Mouse (Mus musculus) regulatory T cell (primary cell): ENCODE measurements around the gene Pomp.

ENCODE experiments used
- in situ Hi-C: fragments of 300-600 bp; cut with MboI, MseI; formaldehyde crosslinking; loops from one replicate; pipeline ENCODE4 v1.15.1; 2025; ENCODE audit warnings: high pct_unique_total_duplicates

Gene Pomp

DNA sequence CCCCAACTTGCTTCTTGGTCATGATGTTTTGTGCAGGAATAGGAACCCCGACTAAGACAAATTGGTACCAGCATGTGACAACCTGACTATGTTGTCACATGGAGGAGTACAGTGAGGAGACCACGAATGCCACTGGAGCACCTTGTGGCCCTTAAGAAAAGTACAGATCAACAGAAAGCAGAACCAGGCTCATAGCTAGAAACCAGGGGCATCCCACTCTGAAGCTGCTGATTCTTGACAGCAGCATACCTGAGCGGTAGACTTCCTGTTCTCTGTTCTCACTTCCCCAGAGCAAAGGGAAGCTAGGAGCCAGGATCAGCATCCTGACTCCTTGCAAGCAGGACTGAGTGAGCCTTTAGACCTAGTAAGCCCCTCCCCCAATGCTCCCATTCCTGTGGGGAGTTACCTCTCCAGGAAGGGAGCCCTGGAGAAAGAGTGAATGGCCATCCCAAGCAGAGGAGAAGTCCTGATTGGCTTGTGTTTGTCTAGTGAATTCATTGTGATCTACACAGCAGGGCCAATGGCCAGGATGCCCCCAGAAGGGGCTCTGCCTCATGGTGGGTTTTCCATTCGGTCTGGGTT lies 38.8 kb downstream of the Pomp start:
- in situ Hi-C loops: no loop called here

DNA sequence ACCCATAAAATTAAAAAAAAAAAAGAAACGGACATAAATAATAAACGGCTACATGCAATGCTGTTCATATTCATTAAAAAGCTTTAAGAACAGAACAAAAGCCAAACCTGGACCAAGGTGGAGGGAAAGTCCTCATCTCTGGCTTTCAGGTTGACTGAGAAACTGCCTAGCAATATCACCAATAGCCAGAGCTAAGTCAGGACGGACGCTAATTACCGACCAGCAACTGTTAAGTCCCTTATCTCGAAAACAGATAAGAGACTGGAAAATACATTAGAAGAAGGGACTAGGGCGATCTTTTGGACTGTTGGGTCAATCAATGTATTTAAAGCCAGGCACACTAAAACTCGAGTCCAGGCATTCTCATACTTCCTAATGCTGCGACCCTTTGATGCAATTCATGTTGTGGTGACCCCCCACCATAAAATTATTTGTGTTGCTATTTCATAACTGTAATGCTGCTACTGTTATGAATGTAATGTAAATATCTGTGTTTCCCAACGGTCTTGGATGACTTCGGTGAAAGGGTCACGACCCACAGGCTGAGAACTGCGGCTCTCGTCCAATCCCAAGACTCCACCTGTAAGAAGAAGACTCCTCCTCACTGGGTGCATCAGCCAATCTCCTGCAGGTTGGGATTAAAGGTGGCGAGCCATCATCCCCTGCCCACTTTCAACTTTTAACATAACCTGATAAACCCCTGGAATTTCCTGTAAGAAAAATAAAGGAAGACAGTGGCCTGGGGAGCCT lies 41.9 kb downstream of the Pomp start:
- in situ Hi-C loops: no loop called here

DNA sequence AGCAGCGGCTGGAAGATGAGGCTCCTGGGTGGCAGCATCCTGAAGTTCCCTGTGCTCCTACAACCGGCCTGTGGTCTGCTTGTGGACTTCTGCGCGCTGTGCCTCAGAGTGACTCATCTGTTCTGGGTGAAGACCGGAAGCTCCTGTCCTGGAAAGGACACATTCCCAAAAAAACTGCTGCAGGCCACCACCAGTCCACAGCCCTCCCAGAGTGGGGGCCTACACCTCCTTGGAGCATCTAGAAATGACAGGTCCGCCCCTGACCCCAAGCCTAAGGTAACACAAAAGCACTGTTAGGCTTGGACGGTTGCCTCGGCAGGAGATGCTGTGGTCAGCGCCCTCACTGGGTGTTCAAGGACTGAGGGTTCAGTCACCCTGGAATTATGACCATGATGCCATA lies 42.9 kb downstream of the Pomp start:
- in situ Hi-C loops: no loop called here

DNA sequence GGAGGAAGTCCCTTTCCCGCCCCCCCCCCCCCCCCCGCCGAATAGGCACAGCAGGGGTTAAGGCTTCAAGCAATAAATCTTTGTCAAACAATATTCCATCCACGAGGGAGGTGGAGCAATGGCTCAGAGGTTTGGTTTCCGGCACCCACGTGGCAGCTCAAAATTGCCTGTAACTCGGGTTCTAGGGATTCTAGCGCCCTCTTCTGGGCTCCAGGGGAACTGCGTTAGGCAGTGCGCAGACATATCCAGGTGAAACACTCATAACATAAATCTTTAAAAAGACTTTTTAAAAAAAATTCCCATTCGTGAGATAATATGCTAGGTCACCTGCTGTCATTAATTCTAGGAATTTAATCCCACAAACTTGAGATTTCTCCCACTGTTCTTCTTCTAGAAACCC lies 46.9 kb downstream of the Pomp start:
- in situ Hi-C loops: no loop called here

DNA sequence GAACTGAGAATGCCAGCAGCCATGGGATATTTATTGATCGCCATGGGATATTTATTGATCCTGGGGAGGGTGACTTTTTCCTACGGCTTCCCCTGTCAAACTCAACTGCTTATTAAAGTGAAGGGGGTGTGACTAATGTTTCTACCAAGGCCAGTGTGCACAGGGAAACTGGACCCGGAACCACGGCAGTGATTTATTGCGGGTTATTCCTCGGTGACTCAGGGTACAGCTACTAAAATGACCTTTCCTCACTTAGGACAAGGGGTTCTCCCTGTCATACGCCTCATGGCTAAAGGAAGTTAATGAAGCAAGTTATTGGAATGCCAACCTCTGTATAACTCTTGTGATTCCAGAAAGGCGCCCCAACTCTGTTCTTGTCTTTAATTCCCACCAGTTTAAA lies 47.6 kb downstream of the Pomp start:
- in situ Hi-C loops: no loop called here

DNA sequence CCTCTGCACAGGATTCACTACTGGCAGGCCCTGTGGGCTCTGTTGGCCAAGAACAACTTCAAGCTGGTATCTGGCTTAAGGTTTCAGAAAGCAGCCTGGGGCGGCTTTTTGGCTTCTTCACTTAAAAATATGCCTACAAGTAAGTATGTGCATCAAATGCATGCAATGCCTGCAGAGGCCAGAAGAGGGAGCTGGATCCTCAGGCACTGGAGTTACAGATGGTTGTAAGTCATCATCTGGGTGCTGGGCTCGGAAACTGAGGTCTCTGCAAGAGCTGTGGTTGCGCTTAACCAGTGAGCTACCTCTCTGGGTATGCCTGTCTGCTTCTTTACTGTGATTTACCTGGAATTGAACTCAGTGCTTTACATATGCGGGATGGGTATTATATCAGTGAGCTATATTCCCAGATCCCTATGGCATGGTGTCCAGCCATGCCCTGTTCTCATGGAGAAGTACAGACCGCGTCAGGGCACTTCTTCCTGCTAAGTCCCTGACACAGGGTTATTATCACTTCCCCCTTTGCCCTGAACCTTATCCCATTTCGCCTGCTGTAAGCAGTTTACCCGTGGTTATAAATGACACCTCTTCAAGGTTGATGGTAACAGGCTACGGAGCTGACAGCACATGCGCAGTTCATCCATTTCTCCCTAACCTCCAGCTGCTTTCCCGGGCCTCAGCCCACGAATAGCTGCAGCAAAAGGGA lies 50.7 kb downstream of the Pomp start:
- in situ Hi-C loops: no loop called here

DNA sequence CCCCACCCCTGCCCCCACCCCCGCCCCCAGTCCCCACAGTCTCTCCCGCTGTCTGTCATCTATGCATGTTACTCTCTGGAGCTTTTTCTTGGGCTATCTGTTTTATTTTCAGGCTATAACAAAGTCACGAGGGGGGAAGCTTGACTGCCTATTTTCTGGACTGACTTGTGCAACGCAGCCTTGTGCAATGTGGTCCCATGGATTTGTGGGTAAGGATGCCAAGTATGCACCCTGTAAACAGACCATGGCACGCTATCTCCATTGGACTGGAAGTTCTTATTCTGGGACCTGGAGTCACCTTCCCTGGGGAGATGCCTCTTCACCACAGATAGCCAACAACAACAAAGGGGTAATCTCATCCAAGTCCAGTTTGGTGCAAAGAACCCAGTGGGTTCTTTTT lies 51.5 kb downstream of the Pomp start:
- in situ Hi-C loops: no loop called here

DNA sequence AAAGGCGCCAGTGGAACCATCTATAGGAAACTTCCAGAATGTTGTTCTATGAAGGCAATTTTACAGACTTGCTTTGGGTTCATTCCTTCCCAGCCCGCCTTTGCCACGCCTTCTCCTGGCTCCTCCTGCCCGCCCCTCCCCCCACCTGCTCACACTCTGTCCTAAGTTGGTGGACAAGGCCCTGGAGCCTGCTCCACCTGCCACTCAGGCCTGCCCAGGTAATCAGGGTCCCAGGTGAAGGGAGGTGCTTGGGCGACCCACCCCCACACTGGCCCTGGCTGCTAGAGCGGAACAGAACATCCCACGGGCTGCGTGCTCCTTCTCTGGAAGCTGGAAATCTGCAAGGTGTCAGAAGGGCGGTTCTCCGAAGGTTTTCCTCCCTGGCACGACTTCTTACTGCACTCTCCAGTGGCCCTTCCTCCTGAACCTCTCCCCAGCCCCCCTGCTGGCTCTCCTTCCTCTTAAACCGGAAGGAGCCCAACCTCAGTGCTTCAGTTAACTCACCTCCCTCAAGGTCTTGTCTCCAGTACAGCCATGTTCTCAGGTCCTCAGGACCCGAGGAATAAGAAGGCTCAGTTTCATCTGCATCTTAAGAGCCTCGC lies 53.1 kb downstream of the Pomp start:
- in situ Hi-C loops: no loop called here

DNA sequence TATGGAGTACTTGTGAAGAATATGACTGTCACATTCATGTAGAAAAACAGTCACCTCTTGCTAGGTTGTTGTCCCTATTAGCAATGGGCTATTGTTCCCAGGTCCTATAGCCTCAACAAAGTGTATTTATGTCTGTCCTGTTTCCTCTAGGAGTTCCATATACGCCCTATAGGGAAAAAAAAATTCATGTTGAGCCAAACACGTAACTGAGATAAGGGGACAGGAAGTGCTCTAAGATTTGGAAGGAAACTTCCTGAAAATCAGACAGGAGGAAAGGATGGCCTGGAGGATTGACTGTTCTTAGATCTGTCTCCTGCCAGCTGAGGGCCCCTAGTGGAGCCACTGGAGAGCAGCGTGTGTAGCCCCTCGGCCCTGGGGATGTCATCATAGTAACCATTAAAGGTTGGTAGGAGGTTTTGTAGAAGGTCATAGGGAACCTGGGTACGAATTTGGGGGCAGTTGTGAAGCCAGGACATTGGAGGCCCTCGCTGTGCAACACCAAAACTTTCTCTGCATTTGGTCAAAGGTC lies 54.8 kb downstream of the Pomp start:
- in situ Hi-C loops: no loop called here

DNA sequence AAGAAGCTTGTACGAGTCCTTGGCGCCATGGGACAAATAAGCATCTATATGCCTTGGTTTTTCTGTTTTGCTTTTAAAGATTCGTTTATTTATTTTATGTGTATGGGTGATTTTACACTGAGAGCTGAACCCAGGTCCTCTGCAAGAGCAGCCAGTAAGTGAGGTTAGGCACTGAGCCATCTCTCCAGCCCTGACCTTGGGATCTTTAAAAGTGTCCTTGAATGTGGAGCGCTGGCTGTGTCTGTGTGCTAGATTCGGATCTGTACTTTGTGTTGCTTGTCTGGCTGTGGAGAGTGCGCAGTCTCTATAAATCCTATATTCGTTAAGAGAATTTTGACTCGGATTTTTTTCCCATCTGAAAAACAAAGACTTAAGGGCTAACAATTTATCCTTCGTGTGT lies 55.9 kb downstream of the Pomp start:
- in situ Hi-C loops: no loop called here

DNA sequence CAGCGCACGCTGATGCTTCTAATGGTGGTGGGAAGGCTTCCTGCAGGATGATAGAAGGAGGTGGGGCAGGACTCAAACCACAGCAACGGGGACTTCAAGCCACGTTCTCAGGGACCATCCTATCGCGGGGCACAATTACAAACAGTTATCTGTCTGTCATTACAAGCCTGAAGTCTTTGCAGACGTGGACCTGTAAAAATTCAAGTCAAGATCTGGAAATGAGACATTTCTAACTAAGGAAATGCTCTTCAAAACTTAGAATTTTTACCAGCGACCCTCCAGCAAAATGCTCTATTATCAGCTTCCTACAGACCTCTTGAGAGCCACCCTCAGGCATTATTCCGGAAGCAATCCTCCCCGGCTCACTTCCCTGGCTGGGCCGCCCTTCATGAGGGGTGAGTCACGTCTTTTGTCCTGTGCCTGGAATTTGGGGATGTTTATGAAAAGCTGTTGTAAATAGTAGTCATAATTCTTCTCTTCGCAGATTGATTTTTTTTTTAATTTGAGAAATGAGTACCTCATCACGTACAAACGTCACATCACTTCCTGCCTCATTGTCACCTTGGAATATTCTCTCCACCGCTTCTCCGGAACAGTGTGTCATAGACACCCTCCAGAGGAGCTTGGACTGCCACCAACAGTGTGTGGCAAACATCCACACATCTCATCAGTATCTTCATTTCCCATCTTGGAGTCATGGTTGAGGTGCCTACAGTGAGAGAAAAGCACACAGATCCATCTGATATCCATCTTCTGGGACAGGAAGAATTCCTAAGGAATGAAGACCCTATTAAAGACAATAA lies 58.0 kb downstream of the Pomp start:
- in situ Hi-C loops: no loop called here

DNA sequence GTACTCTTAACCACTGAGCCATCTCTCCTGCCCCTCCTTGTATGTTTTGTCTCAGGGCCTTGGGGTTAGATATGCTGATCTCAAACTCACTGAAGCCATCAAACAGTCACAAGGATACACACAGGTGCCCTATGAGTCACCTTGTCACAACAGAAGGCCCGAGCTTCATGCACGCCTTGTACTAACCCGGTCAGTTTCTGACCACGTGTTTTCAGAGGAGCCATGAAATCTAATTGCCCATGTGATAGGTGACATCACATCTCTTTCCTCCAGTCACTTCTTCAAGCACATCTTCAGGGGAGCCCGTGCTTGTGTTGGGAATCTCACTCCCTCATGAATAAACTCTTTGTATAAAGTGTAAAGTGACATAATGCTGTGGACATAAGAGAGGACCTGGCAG lies 64.4 kb downstream of the Pomp start:
- in situ Hi-C loops: loop anchor here (25.0 kb wide), 1 partner anchor 1637 kb away; no protein-coding TSS in a partner anchor
